Mouse (Mus musculus) limb, embryonic 10.5 days (tissue): Measurements from ENCODE around the gene D430041D05Rik. TPM values are rescaled to one million over a fixed set of nuclear protein-coding genes. Genes with fewer than 3 reads are reported as not detected.
A peak's percentile ranks its signal among the peaks of the same experiment; 100 is the strongest.

Experiments
- DNase-seq: peaks from one replicate; pipeline ENCODE4 v3.0.0-alpha.2; 2017; ENCODE audit warnings: low spot score
- H3K27ac ChIP-seq: fragments of 300-500 bp; sonication (generic); 2 replicates; pipeline ENCODE4 v1.5.1; 2016; ENCODE audit warnings: mild to moderate bottlenecking
- H3K27me3 ChIP-seq: fragments of 300-500 bp; sonication (generic); 2 replicates; pipeline ENCODE4 v1.6.1; 2016; ENCODE audit warnings: low read depth, mild to moderate bottlenecking; ENCODE audit not compliant: poor library complexity, severe bottlenecking
- H3K36me3 ChIP-seq: fragments of 300-500 bp; sonication (generic); 2 replicates; pipeline ENCODE4 v1.6.1; 2016; ENCODE audit warnings: mild to moderate bottlenecking, moderate library complexity
- H3K4me1 ChIP-seq: fragments of 300-500 bp; sonication (generic); 2 replicates; pipeline ENCODE4 v1.6.1; 2016
- H3K4me3 ChIP-seq: fragments of 300-500 bp; sonication (generic); 2 replicates; pipeline ENCODE4 v1.5.1; 2016; ENCODE audit warnings: mild to moderate bottlenecking, moderate library complexity
- H3K9me3 ChIP-seq: fragments of 300-500 bp; sonication (generic); replicated peaks from 2 replicates; pipeline ENCODE4 v1.6.1; 2016; ENCODE audit warnings: mild to moderate bottlenecking
- WGBS: fragments of 180-500 bp; shearing (Covaris S2); methylation state at CpG from one replicate; pipeline ENCODE4 v1.1.7; 2016; 5-methylcytosine and 5-hydroxymethylcytosine counted together
- polyA plus RNA-seq: library from polyadenylated mRNA; unstranded; fragments of >200 nt; fragmentation: Nextera tagmentation; extraction: Ambion mirVana; gene quantifications from 2 replicates; pipeline ENCODE4 v1.2.1, GENCODE M21; 2016

D430041D05Rik gene
- polyA plus RNA-seq, 1 experiment from 2014 or later: 0.81 TPM

- peaks cover 19% of the 10 kb centered on the region for H3K4me1 ChIP-seq
- H3K4me3 ChIP-seq: no peak overlapping the region
- 78% methylated on average over 6 of the region's 6 CpGs for WGBS
- no peaks in the 10 kb centered on the region for H3K9me3 ChIP-seq
- no peaks in the 10 kb centered on the region for H3K36me3 ChIP-seq
- no peak for DNase-seq
- no peaks in the 10 kb centered on the region for H3K27me3 ChIP-seq
- no peak overlapping the region for H3K27ac ChIP-seq
Observed at GRCm38 (mm10) chr2:104323773-104324172, 87.0 kb downstream of the D430041D05Rik start.

DNA sequence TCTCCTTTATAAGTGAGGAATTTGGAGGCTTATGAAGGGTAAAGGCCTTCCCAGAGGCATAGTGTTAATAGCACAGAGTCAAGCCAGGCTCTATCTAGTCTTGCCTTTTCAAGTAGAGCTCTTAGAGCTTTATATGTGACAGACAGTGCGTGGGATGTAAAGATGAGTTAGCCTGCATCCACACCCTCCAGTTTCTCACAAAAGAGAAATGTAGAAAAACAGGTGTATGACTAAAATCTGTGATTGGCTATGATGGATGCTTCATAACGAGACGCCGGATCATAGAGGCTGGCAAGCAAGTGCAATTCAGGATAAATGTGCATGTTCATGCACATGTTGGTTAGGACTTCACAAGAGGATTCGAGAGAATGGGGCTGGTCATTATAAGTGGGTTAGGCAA lies 87.5 kb downstream of the D430041D05Rik start:
- DNase-seq: no peak
- H3K4me3 ChIP-seq: no peak overlapping the region
- H3K4me1 ChIP-seq: peaks cover 23% of the 10 kb centered on the region
- 94% methylated on average over 5 of the region's 5 CpGs for WGBS
- H3K36me3 ChIP-seq: no peaks in the 10 kb centered on the region
- no peaks in the 10 kb centered on the region for H3K9me3 ChIP-seq
- no peaks in the 10 kb centered on the region for H3K27me3 ChIP-seq
- no peak overlapping the region for H3K27ac ChIP-seq

- Histone ChIP-seq H3K36me3 (no peaks in the 10 kb centered on the region), H3K9me3 (no peaks in the 10 kb centered on the region), H3K27me3 (no peaks in the 10 kb centered on the region), H3K4me1 (peaks cover 16% of the 10 kb centered on the region), H3K4me3 (no peak overlapping the region), H3K27ac (no peak overlapping the region)
- 94% methylated on average over 13 of the region's 13 CpGs for WGBS
- DNase-seq: no peak
Observed at GRCm38 (mm10) chr2:104320061-104320624, 90.7 kb downstream of the D430041D05Rik start.

DNA sequence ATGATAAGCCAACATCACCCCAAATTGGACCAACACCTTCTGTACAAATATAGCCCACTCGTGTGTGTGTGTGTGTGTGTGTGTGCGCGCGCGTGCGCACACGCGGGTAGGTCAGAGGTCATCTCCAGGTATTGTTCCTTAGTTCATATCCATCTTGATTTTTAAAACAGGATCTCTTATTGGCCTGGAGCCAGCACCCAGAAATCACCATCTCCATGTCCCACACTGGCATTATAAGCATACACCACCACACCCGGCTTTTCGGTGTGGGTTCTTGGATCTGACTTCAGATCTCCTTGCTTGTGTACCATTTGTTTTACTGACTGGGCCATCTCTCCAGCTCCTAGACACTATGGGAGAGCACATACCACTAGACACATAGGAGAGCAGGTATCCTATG lies 91.4 kb downstream of the D430041D05Rik start:
- H3K4me1 ChIP-seq: peaks cover 16% of the 10 kb centered on the region
- no peaks in the 10 kb centered on the region for H3K27me3 ChIP-seq
- WGBS: 97% methylated on average over 10 of the region's 10 CpGs
- no peak overlapping the region for H3K27ac ChIP-seq
- H3K36me3 ChIP-seq: no peaks in the 10 kb centered on the region
- DNase-seq: no peak
- H3K4me3 ChIP-seq: no peak overlapping the region
- H3K9me3 ChIP-seq: no peaks in the 10 kb centered on the region

GRCm38 (mm10) chr2:104318881-104319280 lies 91.9 kb downstream of the D430041D05Rik start:
- DNase-seq: no peak

GRCm38 (mm10) chr2:104318259-104318658 lies 92.6 kb downstream of the D430041D05Rik start:
- peaks cover 16% of the 10 kb centered on the region for H3K4me1 ChIP-seq
- no peak overlapping the region for H3K4me3 ChIP-seq
- DNase-seq: no peak
- no peak overlapping the region for H3K27ac ChIP-seq
- WGBS: 86% methylated on average over 2 of the region's 2 CpGs
- H3K9me3 ChIP-seq: no peaks in the 10 kb centered on the region
- no peaks in the 10 kb centered on the region for H3K36me3 ChIP-seq
- no peaks in the 10 kb centered on the region for H3K27me3 ChIP-seq

More at GRCm38 (mm10) chr2:104318881-104319280, 91.9 kb downstream of the D430041D05Rik start:
- 55% methylated on average over 8 of the region's 8 CpGs for WGBS
- Histone ChIP-seq H3K27me3 (no peaks in the 10 kb centered on the region), H3K4me3 (no peak overlapping the region), H3K9me3 (no peaks in the 10 kb centered on the region), H3K36me3 (no peaks in the 10 kb centered on the region), H3K4me1 (peaks cover 16% of the 10 kb centered on the region), H3K27ac (no peak overlapping the region)

DNA sequence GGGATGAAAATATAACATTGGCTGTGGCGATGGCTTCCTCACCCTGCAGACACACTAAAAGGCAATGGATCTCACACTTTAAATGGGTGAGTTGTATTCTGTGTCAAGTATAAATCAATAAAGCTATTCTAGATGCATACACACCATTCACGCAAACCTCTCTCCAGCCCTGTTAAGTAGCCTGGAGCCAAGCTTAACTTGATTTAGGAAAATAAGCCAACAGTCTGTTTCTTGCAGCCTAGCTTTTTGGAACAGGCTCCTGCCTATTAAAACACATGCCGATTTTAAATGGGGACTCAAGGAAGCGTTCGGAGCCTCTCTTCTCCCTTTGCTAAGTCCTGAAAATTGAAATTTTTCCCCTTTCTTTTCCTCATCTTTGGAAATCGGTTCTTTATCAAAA lies 93.2 kb downstream of the D430041D05Rik start:
- WGBS: 88% methylated on average over 6 of the region's 6 CpGs
- Histone ChIP-seq H3K9me3 (no peaks in the 10 kb centered on the region), H3K36me3 (no peaks in the 10 kb centered on the region)

DNA sequence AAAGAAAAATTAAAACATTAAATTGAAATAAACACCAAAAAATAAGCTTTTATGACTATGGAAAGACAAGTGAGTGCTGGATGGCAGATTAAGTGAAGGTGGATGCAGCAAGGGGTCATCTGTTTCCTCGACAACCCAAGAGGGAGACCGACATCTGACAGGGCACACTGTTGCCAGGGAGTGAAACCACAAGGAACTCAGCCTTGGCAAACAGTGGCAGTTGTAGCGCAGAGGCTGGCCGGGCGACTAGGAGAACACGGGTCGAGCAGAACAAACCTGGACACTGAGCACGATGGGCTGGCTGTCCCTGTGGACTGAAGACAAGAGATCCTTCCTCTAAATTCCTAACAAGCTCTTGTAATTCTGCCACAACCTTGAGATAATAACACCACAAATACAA lies 94.3 kb downstream of the D430041D05Rik start:
- Histone ChIP-seq H3K4me1 (peaks cover 14% of the 10 kb centered on the region), H3K4me3 (no peak overlapping the region), H3K27me3 (no peaks in the 10 kb centered on the region), H3K27ac (no peak overlapping the region), H3K36me3 (no peaks in the 10 kb centered on the region), H3K9me3 (no peaks in the 10 kb centered on the region)
- no peak for DNase-seq
- 88% methylated on average over 8 of the region's 8 CpGs for WGBS

More for the DNA sequence above, 93.2 kb downstream of the D430041D05Rik start:
- Histone ChIP-seq H3K27me3 (no peaks in the 10 kb centered on the region), H3K27ac (no peak overlapping the region), H3K4me1 (peaks cover 16% of the 10 kb centered on the region), H3K4me3 (no peak overlapping the region)
- DNase-seq: no peak

DNA sequence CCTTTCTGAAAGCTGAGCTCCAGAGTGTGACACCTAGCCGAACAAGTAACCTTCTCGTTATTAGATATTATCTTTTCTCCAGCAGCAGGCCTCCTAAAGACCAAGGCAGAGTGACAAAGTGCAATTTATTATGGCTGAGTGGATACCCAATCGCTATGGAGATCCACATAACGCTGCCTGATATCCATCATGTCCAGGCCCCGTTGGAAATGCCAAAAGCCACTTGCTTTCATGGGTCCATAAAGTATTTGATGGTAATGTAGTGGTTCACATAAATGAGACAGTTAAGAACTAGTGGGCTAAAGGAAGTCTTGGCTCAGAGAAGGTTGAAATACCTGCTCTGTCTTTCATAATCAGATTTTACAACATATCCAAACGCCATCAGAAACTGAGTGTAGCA lies 97.6 kb downstream of the D430041D05Rik start:
- no peaks in the 10 kb centered on the region for H3K27me3 ChIP-seq
- no peak overlapping the region for H3K4me3 ChIP-seq
- DNase-seq: no peak
- H3K36me3 ChIP-seq: no peaks in the 10 kb centered on the region
- H3K9me3 ChIP-seq: no peaks in the 10 kb centered on the region
- H3K4me1 ChIP-seq: 0 out of 2 replicates have a peak, but pooled peaks cover under 1% of the 10 kb centered on the region
- H3K27ac ChIP-seq: no peak overlapping the region
- 89% methylated on average over 6 of the region's 6 CpGs for WGBS

- H3K27ac ChIP-seq: no peak overlapping the region
- no peaks in the 10 kb centered on the region for H3K4me1 ChIP-seq
- 73% methylated on average over 4 of the region's 4 CpGs for WGBS
Observed at GRCm38 (mm10) chr2:104307102-104307501, 103.7 kb downstream of the D430041D05Rik start.

DNA sequence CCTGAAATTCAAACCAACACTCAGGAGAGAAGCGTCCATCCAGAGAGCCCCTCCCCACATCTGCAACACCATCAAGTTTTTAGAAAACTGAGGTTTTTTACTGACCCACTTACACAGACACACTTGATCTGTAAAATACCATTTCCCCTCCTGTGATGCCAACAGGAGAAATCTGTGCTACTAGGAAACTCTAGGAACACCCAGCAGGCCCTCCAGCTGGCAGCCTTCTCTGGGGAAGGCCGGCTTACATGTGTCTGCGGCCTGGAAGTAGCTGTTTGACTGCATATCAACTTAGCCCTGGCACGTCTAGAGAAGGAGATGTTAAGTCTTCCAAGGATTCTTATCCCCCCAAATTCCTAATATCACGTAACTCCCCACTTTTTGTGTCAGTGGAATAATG lies 105.1 kb downstream of the D430041D05Rik start:
- no peaks in the 10 kb centered on the region for H3K9me3 ChIP-seq
- H3K36me3 ChIP-seq: no peaks in the 10 kb centered on the region
- no peaks in the 10 kb centered on the region for H3K27me3 ChIP-seq
- H3K27ac ChIP-seq: no peak overlapping the region
- H3K4me1 ChIP-seq: no peaks in the 10 kb centered on the region
- no peak for DNase-seq
- WGBS: 82% methylated on average over 5 of the region's 5 CpGs
- H3K4me3 ChIP-seq: no peak overlapping the region

More at GRCm38 (mm10) chr2:104307102-104307501, 103.7 kb downstream of the D430041D05Rik start:
- H3K36me3 ChIP-seq: no peaks in the 10 kb centered on the region
- no peak for DNase-seq
- H3K9me3 ChIP-seq: no peaks in the 10 kb centered on the region
- no peaks in the 10 kb centered on the region for H3K27me3 ChIP-seq
- no peak overlapping the region for H3K4me3 ChIP-seq

DNA sequence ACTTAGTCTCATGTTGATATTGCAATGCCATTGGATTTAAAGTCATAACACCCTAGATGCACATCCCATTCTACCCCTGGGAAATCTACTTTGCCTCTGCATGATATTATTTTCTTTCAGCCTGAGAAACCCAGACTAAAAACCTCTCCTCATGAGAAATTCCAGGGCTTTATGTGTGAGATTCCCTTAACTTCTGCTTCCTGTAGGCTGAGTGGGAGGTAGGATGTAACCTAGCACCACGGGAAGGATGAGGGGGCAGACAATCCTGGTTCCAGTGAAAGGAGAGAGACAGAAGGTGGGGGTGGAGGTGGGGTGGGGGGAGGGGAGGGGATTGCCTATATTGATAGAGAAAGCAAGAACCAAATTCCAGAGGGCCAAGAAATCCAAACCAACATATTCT lies 110.9 kb downstream of the D430041D05Rik start:
- Histone ChIP-seq H3K9me3 (no peaks in the 10 kb centered on the region), H3K27me3 (no peaks in the 10 kb centered on the region), H3K36me3 (no peaks in the 10 kb centered on the region), H3K4me3 (no peak overlapping the region), H3K4me1 (no peaks in the 10 kb centered on the region), H3K27ac (no peak overlapping the region)
- WGBS: 70% methylated on average over 1 of the region's 1 CpGs
- DNase-seq: no peak

DNA sequence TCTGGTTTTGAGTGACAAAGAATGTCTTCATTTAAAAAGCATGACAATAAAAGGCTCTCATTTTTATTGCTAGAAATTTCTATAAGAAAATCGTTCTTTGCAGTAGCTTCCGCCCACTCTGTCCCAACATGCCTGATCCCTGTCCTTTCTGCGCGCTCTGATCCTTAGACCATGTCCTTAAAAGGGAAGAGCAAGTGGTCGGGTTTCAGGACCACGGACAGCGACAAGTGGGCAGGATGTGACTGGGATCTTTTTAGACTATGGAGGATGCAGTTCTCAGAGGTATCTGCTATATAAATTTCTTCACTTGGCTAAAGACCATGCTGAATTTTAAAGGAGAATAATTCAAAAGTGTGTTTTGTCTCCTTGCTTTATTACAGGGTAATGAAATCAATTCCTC lies 111.7 kb downstream of the D430041D05Rik start:
- no peak overlapping the region for H3K4me3 ChIP-seq

GRCm38 (mm10) chr2:104286821-104287220 lies 124.0 kb downstream of the D430041D05Rik start:
- no peak overlapping the region for H3K4me3 ChIP-seq
- 89% methylated on average over 3 of the region's 3 CpGs for WGBS
- no peak for DNase-seq

More for the DNA sequence above, 111.7 kb downstream of the D430041D05Rik start:
- 20% methylated on average over 7 of the region's 7 CpGs for WGBS
- Histone ChIP-seq H3K9me3 (no peaks in the 10 kb centered on the region), H3K27ac (no peak overlapping the region), H3K36me3 (no peaks in the 10 kb centered on the region), H3K4me1 (no peaks in the 10 kb centered on the region), H3K27me3 (no peaks in the 10 kb centered on the region)
- peak; percentile 91 for DNase-seq

More at GRCm38 (mm10) chr2:104286821-104287220, 124.0 kb downstream of the D430041D05Rik start:
- no peaks in the 10 kb centered on the region for H3K27me3 ChIP-seq
- H3K36me3 ChIP-seq: no peaks in the 10 kb centered on the region
- H3K27ac ChIP-seq: no peak overlapping the region
- H3K9me3 ChIP-seq: no peaks in the 10 kb centered on the region
- no peaks in the 10 kb centered on the region for H3K4me1 ChIP-seq
